Mouse (Mus musculus) embryonic stem cell, embryonic (primary cell): ENCODE measurements around the gene Alox5ap.

Experiments used
- CTCF ChIA-PET, 4 experiments: fragments of 300-600 bp in 2 of 4; fragments of 350-600 bp in 2 of 4; sonication (Branson Sonifier 250); formaldehyde crosslinking; loops; one replicate each; lab custom pipeline; 2022; ENCODE audit warnings: inconsistent platforms in 2 of 4; lab: Charles Lee
- POLR2A ChIA-PET, 4 experiments: fragments of 300-600 bp in 2 of 4; fragments of 350-600 bp in 2 of 4; sonication (Branson Sonifier 250); formaldehyde crosslinking; loops; one replicate each; lab custom pipeline; 2022; ENCODE audit warnings: antibody characterized with exemption in 4 of 4, inconsistent platforms in 1 of 4; lab: Charles Lee

Gene Alox5ap

GRCm38 (mm10) chr5:149264405-149264804, at the start of gene Alox5ap:
Alox5ap (plus strand) TSS chr5:149264767.
- ChIA-PET POLR2A (interaction anchor here in 1 of 4 experiments (1.0 kb wide), 1 partner anchor 13 kb away, joined by 3 read pairs; no protein-coding TSS in a partner anchor), CTCF (no interaction called here)

GRCm38 (mm10) chr5:149215540-149215939, 49.0 kb upstream of the Alox5ap start:
- POLR2A ChIA-PET = interaction anchor here (0.8 to 3.9 kb wide), 8 partner anchors 8 to 32 kb away, joined by 3 to 14 read pairs (median 4); partner anchors contain the start of genes Hmgb1 (in 2 of the 4) and Uspl1 (in 2 of the 4)
- CTCF ChIA-PET = no interaction called here

- POLR2A ChIA-PET = interaction anchor here in 3 of 4 experiments (0.7 to 3.9 kb wide), 8 partner anchors 9 to 575 kb away, joined by 3 to 14 read pairs (median 4); partner anchors contain the start of genes Hmgb1 (in 1 of the 3) and Uspl1 (in 1 of the 3)
- CTCF ChIA-PET = interaction anchor here in 2 of 4 experiments (0.6 to 0.7 kb wide), 2 partner anchors 66 to 253 kb away, joined by 3 to 4 read pairs; no protein-coding TSS in a partner anchor
Observed at GRCm38 (mm10) chr5:149217524-149218357, 46.8 kb upstream of the Alox5ap start.

- CTCF ChIA-PET = no interaction called here
- POLR2A ChIA-PET = no interaction called here
Observed at GRCm38 (mm10) chr5:149219493-149219892, 45.1 kb upstream of the Alox5ap start.

GRCm38 (mm10) chr5:149221355-149221754, 43.2 kb upstream of the Alox5ap start:
- ChIA-PET CTCF (interaction anchor here in 1 of 4 experiments (0.6 kb wide), 1 partner anchor 448 kb away, joined by 3 read pairs; no protein-coding TSS in a partner anchor), POLR2A (interaction anchor here in 2 of 4 experiments (0.7 to 1.8 kb wide), 2 partner anchors 13 to 37 kb away, joined by 3 to 4 read pairs; partner anchors contain the start of genes Hmgb1 (in 1 of the 2) and Uspl1 (in 1 of the 2))

GRCm38 (mm10) chr5:149224666-149225065, 39.9 kb upstream of the Alox5ap start:
- POLR2A ChIA-PET = interaction anchor here in 2 of 4 experiments (0.8 to 2.8 kb wide), 4 partner anchors 9 to 172 kb away, joined by 3 to 7 read pairs (median 4); partner anchors contain the start of genes Hmgb1 (in 1 of the 2) and Uspl1 (in 1 of the 2)

GRCm38 (mm10) chr5:149228700-149229618, 35.6 kb upstream of the Alox5ap start:
- POLR2A ChIA-PET = interaction anchor here (0.6 to 2.5 kb wide), 13 partner anchors 14 to 1504 kb away, joined by 3 to 14 read pairs (median 4); partner anchors contain the start of genes Hmgb1 (in 2 of the 4) and Uspl1 (in 2 of the 4)
- CTCF ChIA-PET = interaction anchor here in 3 of 4 experiments (0.6 to 0.7 kb wide), 3 partner anchors 157 to 867 kb away, joined by 3 read pairs; no protein-coding TSS in a partner anchor

More at GRCm38 (mm10) chr5:149224666-149225065, 39.9 kb upstream of the Alox5ap start:
- CTCF ChIA-PET = interaction anchor here in 2 of 4 experiments (0.5 to 0.6 kb wide), 2 partner anchors 157 to 328 kb away, joined by 3 read pairs; no protein-coding TSS in a partner anchor

GRCm38 (mm10) chr5:149229619-149230339, 34.8 kb upstream of the Alox5ap start:
- CTCF ChIA-PET = interaction anchor here in 1 of 4 experiments (0.6 to 1.0 kb wide), 2 partner anchors 158 to 237 kb away, joined by 3 to 5 read pairs; no protein-coding TSS in a partner anchor
- POLR2A ChIA-PET = interaction anchor here in 3 of 4 experiments (0.6 to 2.5 kb wide), 8 partner anchors 15 to 207 kb away, joined by 3 to 14 read pairs (median 5); partner anchors contain the start of genes Hmgb1 (in 2 of the 3) and Uspl1 (in 2 of the 3)

GRCm38 (mm10) chr5:149235002-149235401, 29.6 kb upstream of the Alox5ap start:
- POLR2A ChIA-PET = interaction anchor here in 2 of 4 experiments (0.6 to 0.7 kb wide), 2 partner anchors 250 to 650 kb away, joined by 3 to 4 read pairs; no protein-coding TSS in a partner anchor
- CTCF ChIA-PET = interaction anchor here in 2 of 4 experiments (1.0 to 2.1 kb wide), 2 partner anchors 27 to 133 kb away, joined by 4 to 5 read pairs (median 4); no protein-coding TSS in a partner anchor

GRCm38 (mm10) chr5:149237221-149237950, 27.2 kb upstream of the Alox5ap start:
- POLR2A ChIA-PET = interaction anchor here in 1 of 4 experiments (0.9 kb wide), 1 partner anchor 11 kb away, joined by 4 read pairs; no protein-coding TSS in a partner anchor

GRCm38 (mm10) chr5:149242467-149242866, 22.1 kb upstream of the Alox5ap start:
- CTCF ChIA-PET = interaction anchor here (0.5 to 1.4 kb wide), 5 partner anchors 19 to 295 kb away, joined by 3 to 18 read pairs (median 3); no protein-coding TSS in a partner anchor
- POLR2A ChIA-PET = interaction anchor here in 1 of 4 experiments (0.8 kb wide), 1 partner anchor 58 kb away, joined by 3 read pairs; the partner anchor contains the start of genes Hmgb1 and Uspl1

More at GRCm38 (mm10) chr5:149237221-149237950, 27.2 kb upstream of the Alox5ap start:
- CTCF ChIA-PET = no interaction called here

- ChIA-PET POLR2A (interaction anchor here in 2 of 4 experiments (0.6 kb wide), 2 partner anchors 143 to 740 kb away, joined by 3 to 7 read pairs; no protein-coding TSS in a partner anchor), CTCF (interaction anchor here in 3 of 4 experiments (0.5 to 1.4 kb wide), 6 partner anchors 18 to 694 kb away, joined by 3 to 18 read pairs (median 4); no protein-coding TSS in a partner anchor)
Observed at GRCm38 (mm10) chr5:149243053-149243452, 21.5 kb upstream of the Alox5ap start.

- CTCF ChIA-PET = interaction anchor here in 2 of 4 experiments (0.7 to 1.4 kb wide), 2 partner anchors 17 to 130 kb away, joined by 4 to 6 read pairs; no protein-coding TSS in a partner anchor
- POLR2A ChIA-PET = interaction anchor here in 3 of 4 experiments (0.6 to 2.4 kb wide), 4 partner anchors 22 to 394 kb away, joined by 3 to 7 read pairs (median 4); partner anchors contain the start of genes Hmgb1 (in 1 of the 3) and Uspl1 (in 1 of the 3)
Observed at GRCm38 (mm10) chr5:149245391-149245964, 19.1 kb upstream of the Alox5ap start.

- ChIA-PET CTCF (interaction anchor here in 3 of 4 experiments (0.6 to 1.4 kb wide), 4 partner anchors 16 to 130 kb away, joined by 3 to 6 read pairs (median 4); no protein-coding TSS in a partner anchor), POLR2A (interaction anchor here in 3 of 4 experiments (0.6 to 2.4 kb wide), 6 partner anchors 21 to 394 kb away, joined by 3 to 7 read pairs (median 4); partner anchors contain the start of genes Hmgb1 (in 1 of the 3) and Uspl1 (in 1 of the 3))
Observed at GRCm38 (mm10) chr5:149245965-149246470, 18.5 kb upstream of the Alox5ap start.
